Mouse (Mus musculus) olfactory bulb, adult 2 months (tissue): ENCODE measurements around the gene Rcbtb2. TPM values are rescaled to one million over a fixed set of nuclear protein-coding genes. Genes with fewer than 3 reads are reported as not detected.

Experiments
- H3K27ac ChIP-seq: fragments of 200-500 bp; 2 replicates; pipeline ENCODE4 v1.5.1; 2012; ENCODE audit warnings: low read depth, low read length; ENCODE audit not compliant: insufficient read depth
- H3K4me1 ChIP-seq: fragments of 200-500 bp; 2 replicates; pipeline ENCODE4 v1.6.1; 2012; ENCODE audit warnings: low read length; ENCODE audit not compliant: control insufficient read depth, insufficient read depth
- H3K4me3 ChIP-seq: fragments of 200-500 bp; 2 replicates; pipeline ENCODE4 v1.5.1; 2012; ENCODE audit warnings: mild to moderate bottlenecking, low read depth, low read length, moderate library complexity; ENCODE audit not compliant: insufficient read depth
- CTCF ChIP-seq: fragments of 200-500 bp; IDR thresholded peaks from 2 replicates; pipeline ENCODE4 v1.5.1; 2012; ENCODE audit warnings: low read depth, mild to moderate bottlenecking, low read length, moderate library complexity; ENCODE audit not compliant: insufficient read depth
- POLR2A ChIP-seq: fragments of 200-500 bp; IDR thresholded peaks from 2 replicates; pipeline ENCODE4 v1.6.1; 2012; ENCODE audit warnings: mild to moderate bottlenecking, low read depth, low read length, moderate library complexity; ENCODE audit not compliant: insufficient read depth
- WGBS: fragments of 180-500 bp; shearing (Covaris S2); methylation state at CpG from one replicate; pipeline ENCODE4 v1.1.7; 2018; 5-methylcytosine and 5-hydroxymethylcytosine counted together
- polyA plus RNA-seq: library from polyadenylated mRNA; stranded (reverse); fragments of >200 nt; gene quantifications from 2 replicates; pipeline ENCODE4 v1.2.4, GENCODE M21; 2012; ENCODE audit warnings: low replicate concordance; ENCODE audit not compliant: missing spikeins, insufficient read depth, insufficient read length

Rcbtb2 gene
- polyA plus RNA-seq, 1 experiment = not detected

GRCm38 (mm10) chr14:73175814-73176213 is 53.0 kb downstream of the Rcbtb2 start:
- peaks cover 8% of the 10 kb centered on the region for H3K4me1 ChIP-seq
- 73% methylated on average over 6 of the region's 6 CpGs for WGBS
- no peak overlapping the region for H3K27ac ChIP-seq
- no peak overlapping the region for H3K4me3 ChIP-seq
- TF ChIP-seq POLR2A (no peak), CTCF (no peak)

- Histone ChIP-seq H3K4me1 (peaks cover 8% of the 10 kb centered on the region), H3K4me3 (no peak overlapping the region), H3K27ac (no peak overlapping the region)
- 80% methylated on average over 5 of the region's 5 CpGs for WGBS
- TF ChIP-seq POLR2A = no peak
- no peak for TF ChIP-seq CTCF
Observed at GRCm38 (mm10) chr14:73176266-73176665, 53.4 kb downstream of the Rcbtb2 start.

- Histone ChIP-seq H3K4me1 (peaks cover 8% of the 10 kb centered on the region), H3K4me3 (no peak overlapping the region), H3K27ac (no peak overlapping the region)
- TF ChIP-seq POLR2A = no peak
- TF ChIP-seq CTCF = no peak
- WGBS = 89% methylated on average over 11 of the region's 11 CpGs
Observed at GRCm38 (mm10) chr14:73177961-73178360, 55.1 kb downstream of the Rcbtb2 start.

- 70% methylated on average over 4 of the region's 4 CpGs for WGBS
- Histone ChIP-seq H3K27ac (no peak overlapping the region), H3K4me3 (no peak overlapping the region), H3K4me1 (peaks cover 8% of the 10 kb centered on the region)
- no peak for TF ChIP-seq POLR2A
- no peak for TF ChIP-seq CTCF
Observed at GRCm38 (mm10) chr14:73179221-73179681, 56.4 kb downstream of the Rcbtb2 start.

- no peak overlapping the region for H3K27ac ChIP-seq
- H3K4me3 ChIP-seq = no peak overlapping the region
- 46% methylated on average over 3 of the region's 3 CpGs for WGBS
- TF ChIP-seq CTCF (no peak), POLR2A (no peak)
- H3K4me1 ChIP-seq = peaks cover 2% of the 10 kb centered on the region
Observed at GRCm38 (mm10) chr14:73180671-73181070, 57.8 kb downstream of the Rcbtb2 start.

- Histone ChIP-seq H3K4me3 (no peak overlapping the region), H3K4me1 (peaks cover 2% of the 10 kb centered on the region), H3K27ac (no peak overlapping the region)
- TF ChIP-seq CTCF (no peak), POLR2A (no peak)
- WGBS = 44% methylated on average over 2 of the region's 2 CpGs
Observed at GRCm38 (mm10) chr14:73181144-73181543, 58.3 kb downstream of the Rcbtb2 start.

GRCm38 (mm10) chr14:73186875-73187274 is 64.0 kb downstream of the Rcbtb2 start:
- 96% methylated on average over 7 of the region's 7 CpGs for WGBS
- no peaks in the 10 kb centered on the region for H3K4me1 ChIP-seq
- TF ChIP-seq POLR2A (no peak), CTCF (no peak)
- no peak overlapping the region for H3K4me3 ChIP-seq
- no peak overlapping the region for H3K27ac ChIP-seq

GRCm38 (mm10) chr14:73199058-73199457 is 76.2 kb downstream of the Rcbtb2 start:
- H3K4me3 ChIP-seq = no peak overlapping the region
- WGBS = 58% methylated on average over 5 of the region's 5 CpGs
- TF ChIP-seq CTCF (no peak), POLR2A (no peak)
- H3K27ac ChIP-seq = no peak overlapping the region
- H3K4me1 ChIP-seq = 0 out of 2 replicates have a peak, but pooled peaks cover 2% of the 10 kb centered on the region

GRCm38 (mm10) chr14:73201447-73201846 is 78.6 kb downstream of the Rcbtb2 start:
- no peak overlapping the region for H3K27ac ChIP-seq
- TF ChIP-seq POLR2A (no peak), CTCF (no peak)
- 62% methylated on average over 3 of the region's 3 CpGs for WGBS
- no peak overlapping the region for H3K4me3 ChIP-seq
- 0 out of 2 replicates have a peak, but pooled peaks cover 2% of the 10 kb centered on the region for H3K4me1 ChIP-seq

- no peak for TF ChIP-seq POLR2A
- no peak for TF ChIP-seq CTCF
- no peak overlapping the region for H3K4me3 ChIP-seq
- WGBS = 64% methylated on average over 3 of the region's 3 CpGs
- H3K27ac ChIP-seq = no peak overlapping the region
- 0 out of 2 replicates have a peak, but pooled peaks cover under 1% of the 10 kb centered on the region for H3K4me1 ChIP-seq
Observed at GRCm38 (mm10) chr14:73204016-73204415, 81.2 kb downstream of the Rcbtb2 start.
